Mouse (Mus musculus): Measurements from ENCODE around the gene Nup188.

GRCm38 (mm10) chr2:30256616-30257350 is 29.4 kb upstream of the Nup188 start:
- TF ChIP-seq CTCF (conservative IDR thresholded peaks at IDR 0.05; ENCODE audit: low read length) (no peak), NANOG (IDR thresholded peaks at IDR 0.05; ENCODE audit: borderline replicate concordance, low read length) (no peak)

All from E14TG2a.4 (cell line).